8 mouse cellular contexts compared by ENCODE assay signal in genomic region chr5:52783251-52783620, GRCm38 (mm10). TPM values are rescaled to one million over a fixed set of nuclear protein-coding genes. Genes with fewer than 3 reads are reported as not detected.
DNase-seq lines count a peak whose midpoint lies in the region; ATAC-seq and TF ChIP-seq lines count a peak whose summit lies in the region.

No protein-coding gene starts in this region.

- no peaks in the 10 kb centered on the region for H3K27me3 ChIP-seq in heart, embryonic 14.5 days (ENCODE audit: control insufficient read depth, insufficient read depth, low read length)
- H3K27me3 ChIP-seq in G1E (ENCODE audit: insufficient read depth, low read length): no peaks in the 10 kb centered on the region
- H3K27me3 ChIP-seq in hindbrain, embryonic 10.5 days (ENCODE audit: insufficient read depth, poor library complexity, severe bottlenecking): no peaks in the 10 kb centered on the region

- H3K27ac ChIP-seq in heart, embryonic 14.5 days (replicated peaks in 1 of 2; ENCODE audit: control insufficient read depth in 1 of 2, insufficient read depth in 1 of 2, low read depth in 2 of 2, low read length in 2 of 2): peak overlapping the region; percentile 58 to 86
- H3K27ac ChIP-seq in hindbrain, embryonic 10.5 days: peak overlapping the region; percentile 95

- intact Hi-C loops in heart, postnatal 25 days (cut with DNase I): loop anchor here (2.0 kb wide), 1 partner anchor 114 kb away; the partner anchor contains the start of gene Sepsecs

- peak overlapping the region; percentile 75 to 91 for H3K4me3 ChIP-seq in heart, embryonic 14.5 days (ENCODE audit: control insufficient read depth in 1 of 2, insufficient read depth in 1 of 2, low read depth in 1 of 2, low read length in 2 of 2)
- H3K4me3 ChIP-seq in G1E (ENCODE audit: low read depth, low read length): peak overlapping the region; percentile 98
- H3K4me3 ChIP-seq in hindbrain, embryonic 10.5 days: peak overlapping the region; percentile 89

- under 1% methylated on average over 9 of the region's 9 CpGs for WGBS in heart, embryonic 14.5 days
- under 1% methylated on average over 9 of the region's 9 CpGs for whole genome bisulfite sequencing in hindbrain, embryonic 10.5 days

- H3K4me2 ChIP-seq in heart, embryonic 14.5 days (ENCODE audit: low read length): peak overlapping the region; percentile 66

- H3K9me3 ChIP-seq in heart, embryonic 14.5 days (ENCODE audit: control insufficient read depth, low read length): no peaks in the 10 kb centered on the region
- H3K9me3 ChIP-seq in G1E (replicated peaks): no peaks in the 10 kb centered on the region
- H3K9me3 ChIP-seq in hindbrain, embryonic 10.5 days: no peaks in the 10 kb centered on the region

- no peak for DNase-seq in heart, postnatal 25 days (ENCODE audit: low spot score)
- peak; percentile 14 for DNase-seq in G1E (ENCODE audit: low spot score)
- no peak for DNase-seq in hindbrain, embryonic 10.5 days (ENCODE audit: low spot score)
- no peak for DNase-seq in adrenal gland, adult 18-20 months (ENCODE audit: low spot score in 2 of 2)
- no peak for DNase-seq in cerebellum, adult 11 months
- no peak for DNase-seq in T-cell, adult 2 months (ENCODE audit: low spot score)

- TF ChIP-seq CTCF in G1E (IDR thresholded peaks at IDR 0.05; ENCODE audit: low read depth, low read length): no peak

- H3K9ac ChIP-seq in heart, embryonic 14.5 days (ENCODE audit: low read length): peak overlapping the region; percentile 85

- no peaks in the 10 kb centered on the region; a peak in 2 of 4 replicates for H3K4me1 ChIP-seq in heart, embryonic 14.5 days (ENCODE audit: control insufficient read depth in 2 of 2, insufficient read depth in 2 of 2, low read length in 2 of 2)
- peaks cover 40% of the 10 kb centered on the region for H3K4me1 ChIP-seq in G1E (ENCODE audit: insufficient read depth, low read depth, low read length)
- H3K4me1 ChIP-seq in hindbrain, embryonic 10.5 days (replicated peaks): peaks cover 4% of the 10 kb centered on the region; the same call in 1 of the 2 replicates

- H3K36me3 ChIP-seq in heart, embryonic 14.5 days (ENCODE audit: control insufficient read depth, insufficient read depth, low read length): peaks cover 14% of the 10 kb centered on the region
- H3K36me3 ChIP-seq in G1E (replicated peaks): peaks cover 21% of the 10 kb centered on the region
- H3K36me3 ChIP-seq in hindbrain, embryonic 10.5 days: peaks cover 18% of the 10 kb centered on the region

- ATAC-seq in heart, embryonic 14.5 days (ENCODE audit: insufficient number of reproducible peaks, insufficient read depth, low FRiP score, low read depth): peak; percentile 15; the same call in 1 of the 2 replicates
- no peak for ATAC-seq in G1E (ENCODE audit: extremely low read depth, insufficient number of reproducible peaks, low FRiP score, poor library complexity, severe bottlenecking)
- 0 out of 2 replicates have a peak, but pooled peaks have one; percentile 4 for ATAC-seq in megakaryocyte progenitor cell, adult 5-6 weeks (replicated peaks; ENCODE audit: poor library complexity)

RNA-seq across cellular contexts. Expression of gene Zcchc4, which starts 8.0 kb away (rescaled TPM):
- 10.2 and 10.4 TPM in 2 replicates for polyA plus RNA-seq in heart, embryonic 14.5 days (2014; fragmentation: Nextera tagmentation; extraction: Ambion mirVana)
- 1 to 10 TPM; 4.7 to 5.6 TPM for total RNA-seq in heart, postnatal 25 days (2021)
- total RNA-seq in G1E (2014; fragmentation: Nextera tagmentation) (76.8 and 87.4 TPM in 2 replicates), G1E (2017) (48.1 and 51.1 TPM in 2 replicates)
- 12.4 and 13.1 TPM in 2 replicates for polyA plus RNA-seq in G1E (2012)
- polyA plus RNA-seq in hindbrain, embryonic 10.5 days (2016; fragmentation: Nextera tagmentation; extraction: Ambion mirVana): 15.9 and 18.0 TPM in 2 replicates
- 28.1 and 30.2 TPM in 2 replicates for total RNA-seq in megakaryocyte progenitor cell, adult 5-6 weeks (2015)
- total RNA-seq in megakaryocyte progenitor cell, adult 5-6 weeks (2017): 23.8 and 27.2 TPM in 2 replicates
- 1 to 10 TPM; 7.6 to 9.4 TPM for total RNA-seq in adrenal gland, adult 18-20 months (2021)

RNA-seq across cellular contexts. Expression of gene Pi4k2b, which starts 41.9 kb away (rescaled TPM):
- 8.2 and 9.5 TPM in 2 replicates for polyA plus RNA-seq in heart, embryonic 14.5 days (2014; fragmentation: Nextera tagmentation; extraction: Ambion mirVana)
- 1 to 10 TPM; 2.3 to 3.0 TPM for total RNA-seq in heart, postnatal 25 days (2021)
- total RNA-seq in G1E (2014; fragmentation: Nextera tagmentation): 38.1 and 49.1 TPM in 2 replicates
- 74.7 and 79.9 TPM in 2 replicates for total RNA-seq in G1E (2017)
- 22.7 and 32.5 TPM in 2 replicates for polyA plus RNA-seq in G1E (2012)
- 15.7 and 16.5 TPM in 2 replicates for polyA plus RNA-seq in hindbrain, embryonic 10.5 days (2016; fragmentation: Nextera tagmentation; extraction: Ambion mirVana)
- total RNA-seq in megakaryocyte progenitor cell, adult 5-6 weeks (2015): 29.2 and 31.6 TPM in 2 replicates
- 20.8 and 30.2 TPM in 2 replicates for total RNA-seq in megakaryocyte progenitor cell, adult 5-6 weeks (2017)
- 10 to 100 TPM; 10.5 to 13.9 TPM for total RNA-seq in adrenal gland, adult 18-20 months (2021)

RNA-seq across cellular contexts. Expression of gene Anapc4, which starts 50.6 kb away (rescaled TPM):
- polyA plus RNA-seq in heart, embryonic 14.5 days (2014; fragmentation: Nextera tagmentation; extraction: Ambion mirVana): 68.2 and 77.2 TPM in 2 replicates
- 10 to 100 TPM; 38.4 to 39.5 TPM for total RNA-seq in heart, postnatal 25 days (2021)
- 72.5 and 79.2 TPM in 2 replicates for total RNA-seq in G1E (2014; fragmentation: Nextera tagmentation)
- 120 and 132 TPM in 2 replicates for total RNA-seq in G1E (2017)
- polyA plus RNA-seq in G1E (2012): 7.8 and 8.7 TPM in 2 replicates
- polyA plus RNA-seq in hindbrain, embryonic 10.5 days (2016; fragmentation: Nextera tagmentation; extraction: Ambion mirVana): 95.9 and 106 TPM in 2 replicates
- 52.5 and 71.3 TPM in 2 replicates for total RNA-seq in megakaryocyte progenitor cell, adult 5-6 weeks (2015)
- total RNA-seq in megakaryocyte progenitor cell, adult 5-6 weeks (2017): 57.8 and 83.8 TPM in 2 replicates
- total RNA-seq in adrenal gland, adult 18-20 months (2021): 10 to 100 TPM; 43.7 to 50.2 TPM
